Mouse (Mus musculus) cortical plate, adult 2 months (tissue): ENCODE measurements around the gene Adgrf5. TPM values are rescaled to one million over a fixed set of nuclear protein-coding genes. Genes with fewer than 3 reads are reported as not detected.

Experiments
- H3K27ac ChIP-seq: fragments of 200-500 bp; 2 replicates; pipeline ENCODE4 v1.5.1; 2012; ENCODE audit warnings: low read length, control low read depth, inconsistent platforms; ENCODE audit not compliant: insufficient read depth
- H3K4me1 ChIP-seq: fragments of 200-500 bp; 2 replicates; pipeline ENCODE4 v1.6.1; 2011; ENCODE audit warnings: low read length; ENCODE audit not compliant: control insufficient read depth, insufficient read depth
- H3K4me3 ChIP-seq: fragments of 200-500 bp; 2 replicates; pipeline ENCODE4 v1.5.1; 2011; ENCODE audit warnings: mild to moderate bottlenecking, low read length, control low read depth; ENCODE audit not compliant: insufficient read depth
- CTCF ChIP-seq: fragments of 200-500 bp; IDR thresholded peaks from 2 replicates; pipeline ENCODE4 v1.5.1; 2011; ENCODE audit warnings: mild to moderate bottlenecking, control low read depth, low read length; ENCODE audit not compliant: insufficient read depth; ENCODE audit errors: extremely low read depth
- POLR2A ChIP-seq: fragments of 200-500 bp; IDR thresholded peaks from 2 replicates; pipeline ENCODE4 v1.6.1; 2011; ENCODE audit warnings: mild to moderate bottlenecking, low read length, control low read depth; ENCODE audit not compliant: insufficient read depth; ENCODE audit errors: extremely low read depth
- polyA plus RNA-seq: library from polyadenylated mRNA; depleted of rRNA; stranded (reverse); fragments of >200 nt; gene quantifications from 2 replicates; pipeline ENCODE4 v1.2.3, GENCODE M21; 2012

Adgrf5 gene
- polyA plus RNA-seq, 1 experiment, result 23.9 TPM

- no peak overlapping the region for H3K4me3 ChIP-seq
- no peak for TF ChIP-seq CTCF
- no peak for TF ChIP-seq POLR2A
- H3K4me1 ChIP-seq, result no peaks in the 10 kb centered on the region
- 0 out of 2 replicates have a peak overlapping the region, but pooled peaks have one; percentile 35 for H3K27ac ChIP-seq
Observed at GRCm38 (mm10) chr17:43378703-43379102, 18.5 kb downstream of the Adgrf5 start.

GRCm38 (mm10) chr17:43386331-43386730 is 26.1 kb downstream of the Adgrf5 start:
- Histone ChIP-seq H3K4me1 (no peaks in the 10 kb centered on the region), H3K4me3 (no peak overlapping the region), H3K27ac (no peak overlapping the region)
- TF ChIP-seq CTCF (no peak), POLR2A (no peak)

GRCm38 (mm10) chr17:43387171-43387570 is 26.9 kb downstream of the Adgrf5 start:
- Histone ChIP-seq H3K27ac (no peak overlapping the region), H3K4me1 (no peaks in the 10 kb centered on the region), H3K4me3 (no peak overlapping the region)
- no peak for TF ChIP-seq POLR2A
- TF ChIP-seq CTCF, result no peak

GRCm38 (mm10) chr17:43389256-43389655 is 29.0 kb downstream of the Adgrf5 start:
- Histone ChIP-seq H3K27ac (peak overlapping the region; percentile 22; the same call in 1 of the 2 replicates), H3K4me1 (no peaks in the 10 kb centered on the region), H3K4me3 (0 out of 2 replicates have a peak overlapping the region, but pooled peaks have one; percentile 15)
- TF ChIP-seq CTCF (no peak), POLR2A (no peak)

GRCm38 (mm10) chr17:43392191-43392590 is 31.9 kb downstream of the Adgrf5 start:
- Histone ChIP-seq H3K27ac (no peak overlapping the region), H3K4me1 (no peaks in the 10 kb centered on the region), H3K4me3 (no peak overlapping the region)
- no peak for TF ChIP-seq CTCF
- no peak for TF ChIP-seq POLR2A

- H3K4me3 ChIP-seq, result no peak overlapping the region
- TF ChIP-seq CTCF, result no peak
- no peak for TF ChIP-seq POLR2A
- no peaks in the 10 kb centered on the region for H3K4me1 ChIP-seq
- no peak overlapping the region for H3K27ac ChIP-seq
Observed at GRCm38 (mm10) chr17:43393669-43394068, 33.4 kb downstream of the Adgrf5 start.

- Histone ChIP-seq H3K27ac (no peak overlapping the region), H3K4me3 (no peak overlapping the region), H3K4me1 (no peaks in the 10 kb centered on the region)
- no peak for TF ChIP-seq POLR2A
- no peak for TF ChIP-seq CTCF
Observed at GRCm38 (mm10) chr17:43395400-43396258, 35.4 kb downstream of the Adgrf5 start.

- Histone ChIP-seq H3K4me1 (no peaks in the 10 kb centered on the region), H3K4me3 (no peak overlapping the region), H3K27ac (no peak overlapping the region)
- TF ChIP-seq POLR2A (no peak), CTCF (no peak)
Observed at GRCm38 (mm10) chr17:43398612-43399011, 38.4 kb downstream of the Adgrf5 start.

- H3K4me3 ChIP-seq, result no peak overlapping the region
- no peaks in the 10 kb centered on the region for H3K4me1 ChIP-seq
- H3K27ac ChIP-seq, result no peak overlapping the region
- no peak for TF ChIP-seq CTCF
- TF ChIP-seq POLR2A, result no peak
Observed at GRCm38 (mm10) chr17:43399151-43399550, 38.9 kb downstream of the Adgrf5 start.

GRCm38 (mm10) chr17:43400483-43400882 is 40.2 kb downstream of the Adgrf5 start:
- no peaks in the 10 kb centered on the region for H3K4me1 ChIP-seq
- H3K4me3 ChIP-seq, result no peak overlapping the region
- H3K27ac ChIP-seq, result no peak overlapping the region
- TF ChIP-seq POLR2A (no peak), CTCF (no peak)

- H3K4me3 ChIP-seq, result no peak overlapping the region
- no peak overlapping the region for H3K27ac ChIP-seq
- H3K4me1 ChIP-seq, result no peaks in the 10 kb centered on the region
- TF ChIP-seq POLR2A (no peak), CTCF (no peak)
Observed at GRCm38 (mm10) chr17:43403851-43404250, 43.6 kb downstream of the Adgrf5 start.
